Mouse (Mus musculus): ENCODE data around the gene Phf13.

GRCm38 (mm10) chr4:152000906-152001305, 4.8 kb upstream of the Phf13 start:
- no peak for TF ChIP-seq CTCF (IDR thresholded peaks at IDR 0.05; ENCODE audit: insufficient read depth, low read depth, low read length)
- no peak for TF ChIP-seq POLR2A (IDR thresholded peaks at IDR 0.05; ENCODE audit: insufficient read depth, low read depth, low read length)
